Mouse (Mus musculus): ENCODE data around the gene Agtr1b. TPM values are rescaled to one million over a fixed set of nuclear protein-coding genes. Genes with fewer than 3 reads are reported as not detected.

The Agtr1b gene
- total RNA-seq, 1 experiment: not detected

DNA sequence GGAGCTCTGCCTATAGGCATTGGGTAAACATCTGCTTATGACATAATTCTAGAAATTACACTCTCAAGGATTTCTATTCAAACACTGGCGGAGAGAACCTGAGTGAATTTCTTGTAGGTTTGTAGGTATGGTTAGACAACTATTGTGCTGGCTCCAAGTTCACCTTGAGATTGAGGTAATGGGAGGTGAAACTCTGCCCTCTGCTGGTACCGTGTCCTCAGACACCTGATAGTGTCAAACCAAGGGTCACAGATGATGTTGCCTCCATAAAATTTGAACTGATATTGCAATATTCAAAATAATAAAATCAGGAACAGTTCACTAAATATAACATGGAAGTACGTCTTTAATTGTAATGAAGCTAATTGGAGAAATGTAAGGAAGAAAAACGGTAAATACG is 32.3 kb downstream of the Agtr1b start:
- in situ Hi-C loops (cut with MboI; ENCODE audit: low sequenced_read_pairs in 2 of 2, unreplicated experiment in 2 of 2): no loop called here
- Histone ChIP-seq H3K9me3 (ENCODE audit: control insufficient read depth, insufficient read depth, low read depth, low read length) (no peaks in the 10 kb centered on the region), H3K4me1 (ENCODE audit: control insufficient read depth in 2 of 2, insufficient read depth in 2 of 2, low read length in 2 of 2, poor library complexity in 1 of 2) (no peaks in the 10 kb centered on the region), H3K4me3 (ENCODE audit: insufficient read depth in 1 of 2, low read depth in 1 of 2, low read length in 2 of 2, poor library complexity in 1 of 2, severe bottlenecking in 1 of 2) (no peak overlapping the region), H3K36me3 (ENCODE audit: control insufficient read depth, insufficient read depth, low read length, poor library complexity, severe bottlenecking) (no peaks in the 10 kb centered on the region), H3K9ac (ENCODE audit: insufficient read depth, low read depth, low read length, poor library complexity, severe bottlenecking) (no peak overlapping the region), H3K27ac (ENCODE audit: insufficient read depth, low read depth, low read length, poor library complexity, severe bottlenecking) (no peak overlapping the region)
- DNase-seq (ENCODE audit: low read depth, low spot score): no peak
- no peak for TF ChIP-seq HCFC1 (IDR thresholded peaks at IDR 0.05; ENCODE audit: borderline replicate concordance, insufficient read depth, low read length)
- TF ChIP-seq ZC3H11A (IDR thresholded peaks at IDR 0.05; ENCODE audit: borderline replicate concordance, low read depth, low read length): no peak
- no peak for TF ChIP-seq CHD2 (IDR thresholded peaks at IDR 0.05; ENCODE audit: low read depth, low read length)
- TF ChIP-seq ZNF384 (IDR thresholded peaks at IDR 0.05; ENCODE audit: low read depth, low read length): no peak
- no peak for TF ChIP-seq MAFK (IDR thresholded peaks at IDR 0.05; ENCODE audit: insufficient read depth, low read depth, low read length)

DNA sequence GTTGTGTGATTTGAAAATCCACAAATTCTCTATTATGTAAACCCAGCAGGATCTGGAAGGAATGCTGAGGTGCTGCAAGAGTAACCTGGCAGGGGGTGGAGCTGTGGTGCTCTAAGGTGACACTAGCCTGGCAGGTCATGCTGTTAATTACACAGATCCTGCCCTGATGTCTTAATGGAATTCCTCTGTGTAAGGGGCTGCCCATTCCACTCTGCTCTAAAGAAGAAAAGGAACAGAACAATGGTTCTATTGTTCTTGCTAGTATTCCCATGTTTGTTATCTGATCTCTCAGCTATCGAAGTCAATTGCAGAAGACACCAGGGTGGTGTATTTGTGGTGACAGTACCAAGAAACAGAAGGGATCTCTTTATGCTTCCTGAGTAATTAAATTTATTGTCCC is 49.7 kb downstream of the Agtr1b start:
- in situ Hi-C loops (cut with MboI; ENCODE audit: low sequenced_read_pairs in 2 of 2, unreplicated experiment in 2 of 2): no loop called here
- TF ChIP-seq CHD2 (IDR thresholded peaks at IDR 0.05; ENCODE audit: low read depth, low read length): no peak
- no peak for TF ChIP-seq HCFC1 (IDR thresholded peaks at IDR 0.05; ENCODE audit: borderline replicate concordance, insufficient read depth, low read length)
- no peak for TF ChIP-seq ZNF384 (IDR thresholded peaks at IDR 0.05; ENCODE audit: low read depth, low read length)
- TF ChIP-seq ZC3H11A (IDR thresholded peaks at IDR 0.05; ENCODE audit: borderline replicate concordance, low read depth, low read length): no peak
- TF ChIP-seq MAFK (IDR thresholded peaks at IDR 0.05; ENCODE audit: insufficient read depth, low read depth, low read length): no peak

DNA sequence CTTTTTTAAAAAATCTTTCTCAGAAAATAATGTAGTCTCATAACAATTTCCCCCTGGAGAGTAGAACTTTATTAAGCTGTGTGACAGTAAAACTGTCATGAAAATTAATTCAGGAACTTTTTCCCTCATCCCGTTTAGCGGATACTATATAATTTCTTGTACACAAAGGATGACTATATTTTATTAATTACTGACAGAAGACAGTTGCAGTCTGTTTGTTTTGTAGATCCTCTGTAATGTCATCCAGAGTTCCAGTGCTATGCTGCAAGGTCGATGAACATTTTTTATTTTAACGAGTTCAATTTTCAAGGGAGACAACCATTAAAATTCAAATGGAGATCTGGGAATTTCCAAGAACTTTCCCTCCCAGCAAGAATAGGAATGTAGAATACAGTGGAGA is 57.8 kb downstream of the Agtr1b start:
- Histone ChIP-seq H3K9me3 (ENCODE audit: control insufficient read depth, insufficient read depth, low read depth, low read length) (no peaks in the 10 kb centered on the region), H3K9ac (ENCODE audit: insufficient read depth, low read depth, low read length, poor library complexity, severe bottlenecking) (no peak overlapping the region), H3K4me1 (ENCODE audit: control insufficient read depth in 2 of 2, insufficient read depth in 2 of 2, low read length in 2 of 2, poor library complexity in 1 of 2) (no peaks in the 10 kb centered on the region), H3K27ac (ENCODE audit: insufficient read depth, low read depth, low read length, poor library complexity, severe bottlenecking) (no peak overlapping the region), H3K4me3 (ENCODE audit: insufficient read depth in 1 of 2, low read depth in 1 of 2, low read length in 2 of 2, poor library complexity in 1 of 2, severe bottlenecking in 1 of 2) (no peak overlapping the region), H3K36me3 (ENCODE audit: control insufficient read depth, insufficient read depth, low read length, poor library complexity, severe bottlenecking) (no peaks in the 10 kb centered on the region)
- in situ Hi-C loops (cut with MboI; ENCODE audit: low sequenced_read_pairs in 2 of 2, unreplicated experiment in 2 of 2): no loop called here
- no peak for TF ChIP-seq ZNF384 (IDR thresholded peaks at IDR 0.05; ENCODE audit: low read depth, low read length)
- no peak for TF ChIP-seq CHD2 (IDR thresholded peaks at IDR 0.05; ENCODE audit: low read depth, low read length)
- TF ChIP-seq MAFK (IDR thresholded peaks at IDR 0.05; ENCODE audit: insufficient read depth, low read depth, low read length): no peak
- no peak for DNase-seq (ENCODE audit: low read depth, low spot score)

More for the DNA sequence above, 49.7 kb downstream of the Agtr1b start:
- no peak for DNase-seq (ENCODE audit: low read depth, low spot score)
- no peaks in the 10 kb centered on the region for H3K9me3 ChIP-seq (ENCODE audit: control insufficient read depth, insufficient read depth, low read depth, low read length)
- no peak overlapping the region for H3K4me3 ChIP-seq (ENCODE audit: insufficient read depth in 1 of 2, low read depth in 1 of 2, low read length in 2 of 2, poor library complexity in 1 of 2, severe bottlenecking in 1 of 2)
- no peak overlapping the region for H3K9ac ChIP-seq (ENCODE audit: insufficient read depth, low read depth, low read length, poor library complexity, severe bottlenecking)
- H3K36me3 ChIP-seq (ENCODE audit: control insufficient read depth, insufficient read depth, low read length, poor library complexity, severe bottlenecking): no peaks in the 10 kb centered on the region
- H3K27ac ChIP-seq (ENCODE audit: insufficient read depth, low read depth, low read length, poor library complexity, severe bottlenecking): no peak overlapping the region
- no peaks in the 10 kb centered on the region for H3K4me1 ChIP-seq (ENCODE audit: control insufficient read depth in 2 of 2, insufficient read depth in 2 of 2, low read length in 2 of 2, poor library complexity in 1 of 2)

DNA sequence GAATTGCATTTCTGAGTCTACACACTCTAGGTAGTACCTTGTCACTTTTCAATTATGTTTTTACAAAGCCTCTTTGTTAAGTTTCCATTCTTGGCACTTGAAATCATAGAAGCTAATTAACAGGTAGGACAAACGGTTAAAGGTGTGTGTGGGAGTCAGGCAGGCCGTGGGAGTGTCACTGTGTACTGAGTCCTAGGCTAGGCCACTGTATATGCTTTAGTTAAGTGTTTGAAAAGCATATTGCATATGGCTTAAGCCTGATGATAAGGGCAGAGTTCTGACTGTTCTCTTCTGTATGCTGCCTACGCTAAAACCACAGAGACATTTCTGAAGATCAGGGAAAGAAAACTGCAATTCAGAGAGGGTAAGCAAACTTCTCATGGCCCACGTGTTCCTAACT is 59.7 kb downstream of the Agtr1b start:
- no peak overlapping the region for H3K4me3 ChIP-seq (ENCODE audit: insufficient read depth in 1 of 2, low read depth in 1 of 2, low read length in 2 of 2, poor library complexity in 1 of 2, severe bottlenecking in 1 of 2)
- in situ Hi-C loops (cut with MboI; ENCODE audit: low sequenced_read_pairs in 2 of 2, unreplicated experiment in 2 of 2): no loop called here
- TF ChIP-seq MAFK (IDR thresholded peaks at IDR 0.05; ENCODE audit: insufficient read depth, low read depth, low read length) (no peak), ZC3H11A (IDR thresholded peaks at IDR 0.05; ENCODE audit: borderline replicate concordance, low read depth, low read length) (no peak), CHD2 (IDR thresholded peaks at IDR 0.05; ENCODE audit: low read depth, low read length) (no peak), ZNF384 (IDR thresholded peaks at IDR 0.05; ENCODE audit: low read depth, low read length) (no peak), HCFC1 (IDR thresholded peaks at IDR 0.05; ENCODE audit: borderline replicate concordance, insufficient read depth, low read length) (no peak)
- no peaks in the 10 kb centered on the region for H3K36me3 ChIP-seq (ENCODE audit: control insufficient read depth, insufficient read depth, low read length, poor library complexity, severe bottlenecking)
- H3K27ac ChIP-seq (ENCODE audit: insufficient read depth, low read depth, low read length, poor library complexity, severe bottlenecking): no peak overlapping the region
- H3K9ac ChIP-seq (ENCODE audit: insufficient read depth, low read depth, low read length, poor library complexity, severe bottlenecking): no peak overlapping the region
- DNase-seq (ENCODE audit: low read depth, low spot score): no peak
- no peaks in the 10 kb centered on the region for H3K9me3 ChIP-seq (ENCODE audit: control insufficient read depth, insufficient read depth, low read depth, low read length)
- no peaks in the 10 kb centered on the region for H3K4me1 ChIP-seq (ENCODE audit: control insufficient read depth in 2 of 2, insufficient read depth in 2 of 2, low read length in 2 of 2, poor library complexity in 1 of 2)

DNA sequence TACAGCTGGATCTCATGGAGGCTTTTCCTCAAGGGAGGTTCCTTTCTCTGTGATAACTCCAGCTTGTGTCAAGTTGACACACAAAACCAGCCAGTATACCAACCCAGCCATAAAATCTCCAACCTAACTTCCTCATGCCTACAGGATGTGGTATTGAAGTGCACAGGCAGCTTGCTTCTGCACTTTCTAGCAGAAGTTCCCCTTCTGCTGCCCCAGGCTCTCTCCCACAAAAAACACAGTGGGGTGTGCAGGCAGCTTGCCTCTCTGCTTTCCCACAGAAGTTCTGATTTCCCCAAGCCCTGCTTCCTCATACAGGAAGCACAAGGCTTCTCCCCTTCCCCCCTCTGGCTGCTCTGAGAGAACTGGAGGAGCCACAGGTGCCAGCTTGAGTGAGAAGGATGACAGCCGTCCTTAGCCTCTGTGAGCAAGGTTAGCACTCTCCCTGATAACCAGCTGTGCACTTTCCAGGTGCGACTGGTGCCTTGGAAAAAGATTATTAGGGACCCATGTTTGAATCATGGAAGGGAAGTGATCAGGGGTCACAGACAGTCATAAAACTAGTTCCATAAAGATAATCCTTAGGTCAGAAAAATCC is 62.1 kb downstream of the Agtr1b start:
- TF ChIP-seq ZC3H11A (IDR thresholded peaks at IDR 0.05; ENCODE audit: borderline replicate concordance, low read depth, low read length) (no peak), HCFC1 (IDR thresholded peaks at IDR 0.05; ENCODE audit: borderline replicate concordance, insufficient read depth, low read length) (no peak), CHD2 (IDR thresholded peaks at IDR 0.05; ENCODE audit: low read depth, low read length) (no peak), ZNF384 (IDR thresholded peaks at IDR 0.05; ENCODE audit: low read depth, low read length) (no peak), MAFK (IDR thresholded peaks at IDR 0.05; ENCODE audit: insufficient read depth, low read depth, low read length) (no peak)
- Histone ChIP-seq H3K4me1 (ENCODE audit: control insufficient read depth in 2 of 2, insufficient read depth in 2 of 2, low read length in 2 of 2, poor library complexity in 1 of 2) (no peaks in the 10 kb centered on the region), H3K9ac (ENCODE audit: insufficient read depth, low read depth, low read length, poor library complexity, severe bottlenecking) (no peak overlapping the region), H3K9me3 (ENCODE audit: control insufficient read depth, insufficient read depth, low read depth, low read length) (no peaks in the 10 kb centered on the region), H3K36me3 (ENCODE audit: control insufficient read depth, insufficient read depth, low read length, poor library complexity, severe bottlenecking) (no peaks in the 10 kb centered on the region), H3K27ac (ENCODE audit: insufficient read depth, low read depth, low read length, poor library complexity, severe bottlenecking) (no peak overlapping the region), H3K4me3 (ENCODE audit: insufficient read depth in 1 of 2, low read depth in 1 of 2, low read length in 2 of 2, poor library complexity in 1 of 2, severe bottlenecking in 1 of 2) (no peak overlapping the region)
- DNase-seq (ENCODE audit: low read depth, low spot score): no peak
- in situ Hi-C loops (cut with MboI; ENCODE audit: low sequenced_read_pairs in 2 of 2, unreplicated experiment in 2 of 2): no loop called here
